Mouse (Mus musculus): ENCODE results near the gene Gpcpd1. TPM values are rescaled to one million over a fixed set of nuclear protein-coding genes. Genes with fewer than 3 reads are reported as not detected.

Gpcpd1 gene
- polyA plus RNA-seq (2017; shearing (Covaris generic)): 188 TPM

DNA sequence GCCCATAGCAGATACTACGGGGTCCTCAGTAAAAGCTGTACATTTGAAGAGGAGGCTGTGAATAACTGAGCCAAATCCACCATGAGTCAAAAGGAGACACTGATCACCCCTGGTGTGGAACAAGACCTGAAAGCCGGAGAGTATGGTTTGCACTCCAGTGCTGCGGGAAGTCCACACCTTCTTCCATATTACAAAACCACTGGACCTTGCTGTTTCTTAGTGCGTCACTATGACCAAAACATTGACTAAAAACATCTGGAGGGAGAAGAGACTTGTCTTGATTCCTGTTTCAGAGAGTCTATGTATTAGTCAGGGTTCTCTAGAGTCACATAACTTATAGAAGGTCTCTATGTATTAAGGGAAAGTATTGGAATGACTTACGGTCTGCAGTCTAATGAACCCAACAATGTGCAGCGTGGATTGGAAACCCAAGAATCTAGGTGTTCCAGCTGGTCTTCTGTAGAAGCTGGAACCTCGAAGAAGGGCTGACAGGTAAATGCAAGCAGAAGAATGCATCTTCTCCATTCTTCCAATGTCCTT lies at the start of gene Gpcpd1:
Gpcpd1 (minus strand) TSS at position 490 of the 540 bp plus-strand sequence.

Other genes starting within 250 kb of the Gpcpd1 start
- 0.50 TPM for gene Prokr2, start 202.3 kb downstream of the Gpcpd1 start, polyA plus RNA-seq (2017; shearing (Covaris generic))
- 59.4 TPM for gene Shld1, start 99.2 kb upstream of the Gpcpd1 start, polyA plus RNA-seq (2017; shearing (Covaris generic))
- gene Chgb, start 193.5 kb upstream of the Gpcpd1 start, polyA plus RNA-seq (2017; shearing (Covaris generic)): 0.77 TPM
- 21.8 TPM for gene Trmt6, start 228.3 kb upstream of the Gpcpd1 start, polyA plus RNA-seq (2017; shearing (Covaris generic))
- gene Mcm8, start 228.4 kb upstream of the Gpcpd1 start, polyA plus RNA-seq (2017; shearing (Covaris generic)): 1.5 TPM

All from effector memory CD4-positive, alpha-beta T cell, adult 7 months (primary cell).